Mouse (Mus musculus) thymus, postnatal 0 days (tissue): ENCODE measurements around the gene Nelfb. TPM values are rescaled to one million over a fixed set of nuclear protein-coding genes. Genes with fewer than 3 reads are reported as not detected.

Experiments used
- DNase-seq: peaks from one replicate; pipeline ENCODE4 v3.0.0-alpha.2; 2015; ENCODE audit warnings: low spot score
- polyA plus RNA-seq: library from polyadenylated mRNA; unstranded; fragments of >200 nt; fragmentation: Nextera tagmentation; extraction: Ambion mirVana; gene quantifications from 2 replicates; pipeline ENCODE4 v1.2.1, GENCODE M21; 2015

Nelfb gene
- polyA plus RNA-seq, 1 experiment from 2014 or later = 78.1 TPM

GRCm38 (mm10) chr2:25197191-25197590 is 14.1 kb downstream of the Nelfb start:
- DNase-seq = no peak

- DNase-seq = peak; percentile 89
Measured at GRCm38 (mm10) chr2:25196172-25196954, 14.9 kb downstream of the Nelfb start, which contains the start of gene Tor4a. Gene Tor4a (minus strand): TSS chr2:25196886.

- peak; percentile 68 for DNase-seq
Measured at GRCm38 (mm10) chr2:25195211-25196156, 15.8 kb downstream of the Nelfb start.

GRCm38 (mm10) chr2:25194486-25195171 is 16.7 kb downstream of the Nelfb start:
- peak; percentile 58 for DNase-seq

- DNase-seq = no peak
Measured at GRCm38 (mm10) chr2:25194006-25194405, 17.3 kb downstream of the Nelfb start.

GRCm38 (mm10) chr2:25193330-25193770 is 17.9 kb downstream of the Nelfb start:
- peak; percentile 90 for DNase-seq

GRCm38 (mm10) chr2:25187841-25188240 is 23.4 kb downstream of the Nelfb start:
- no peak for DNase-seq

GRCm38 (mm10) chr2:25186575-25186930 is 24.7 kb downstream of the Nelfb start:
- no peak for DNase-seq

GRCm38 (mm10) chr2:25185625-25186574 is 25.4 kb downstream of the Nelfb start:
- peak; percentile 57 for DNase-seq

- DNase-seq = no peak
Measured at GRCm38 (mm10) chr2:25184496-25184895, 26.8 kb downstream of the Nelfb start.

- DNase-seq = peak; percentile 49
Measured at GRCm38 (mm10) chr2:25183336-25183735, 28.0 kb downstream of the Nelfb start.

GRCm38 (mm10) chr2:25182664-25183063 is 28.6 kb downstream of the Nelfb start:
- DNase-seq = no peak

GRCm38 (mm10) chr2:25181891-25182397 is 29.3 kb downstream of the Nelfb start:
- DNase-seq = no peak

GRCm38 (mm10) chr2:25180973-25181890 is 30.1 kb downstream of the Nelfb start:
- peak; percentile 75 for DNase-seq

GRCm38 (mm10) chr2:25180478-25180903 is 30.8 kb downstream of the Nelfb start, which contains the start of gene Nrarp:
Gene Nrarp (plus strand): TSS chr2:25180758.
- DNase-seq = peak; percentile 91

- DNase-seq = no peak
Measured at GRCm38 (mm10) chr2:25179566-25180217, 31.6 kb downstream of the Nelfb start.

GRCm38 (mm10) chr2:25178285-25178972 is 32.9 kb downstream of the Nelfb start:
- DNase-seq = no peak

GRCm38 (mm10) chr2:25177685-25178084 is 33.6 kb downstream of the Nelfb start:
- no peak for DNase-seq
